Mouse (Mus musculus) bone marrow macrophage, adult 2 months (primary cell): ENCODE measurements around the gene Enoph1.

Experiments
- CTCF ChIP-seq: IDR thresholded peaks from 2 replicates; pipeline ENCODE4 v1.5.1; 2012; ENCODE audit warnings: low read depth, mild to moderate bottlenecking, low read length, moderate library complexity
- POLR2A ChIP-seq: IDR thresholded peaks from 2 replicates; pipeline ENCODE4 v1.6.1; 2012; ENCODE audit warnings: mild to moderate bottlenecking, low read depth, low read length, borderline replicate concordance

DNA sequence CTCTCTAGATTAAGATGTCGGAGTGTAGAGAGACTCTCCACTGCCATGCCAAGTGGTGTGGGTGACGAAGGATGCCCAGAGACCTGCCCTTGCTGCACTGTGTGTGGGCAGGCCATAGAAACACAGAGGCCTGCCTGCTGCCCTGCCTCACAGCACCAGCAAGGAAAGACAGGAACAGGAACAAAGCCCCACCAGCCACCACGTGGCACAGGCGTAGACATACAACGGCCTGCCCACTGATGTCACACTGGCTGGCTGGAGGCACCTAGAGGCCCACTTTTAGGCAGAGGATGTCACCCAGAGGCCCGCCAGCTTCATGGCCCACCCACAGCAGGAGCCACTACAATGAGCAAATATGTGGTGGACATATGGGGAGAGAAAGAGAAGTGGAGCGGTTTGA lies 39.7 kb upstream of the Enoph1 start:
- TF ChIP-seq CTCF = no peak
- TF ChIP-seq POLR2A = no peak
